Mouse (Mus musculus) adrenal gland, adult (tissue): ENCODE measurements around the gene Txnrd2.
A peak's percentile ranks its signal among the peaks of the same experiment; 100 is the strongest.

Source experiments
- DNase-seq, 2 experiments: peaks; one replicate each; pipeline ENCODE4 v3.0.0; 2022 to 2023; ENCODE audit warnings: low spot score in 1 of 2; ENCODE audit not compliant: inconsistent age in 2 of 2

The Txnrd2 gene

DNA sequence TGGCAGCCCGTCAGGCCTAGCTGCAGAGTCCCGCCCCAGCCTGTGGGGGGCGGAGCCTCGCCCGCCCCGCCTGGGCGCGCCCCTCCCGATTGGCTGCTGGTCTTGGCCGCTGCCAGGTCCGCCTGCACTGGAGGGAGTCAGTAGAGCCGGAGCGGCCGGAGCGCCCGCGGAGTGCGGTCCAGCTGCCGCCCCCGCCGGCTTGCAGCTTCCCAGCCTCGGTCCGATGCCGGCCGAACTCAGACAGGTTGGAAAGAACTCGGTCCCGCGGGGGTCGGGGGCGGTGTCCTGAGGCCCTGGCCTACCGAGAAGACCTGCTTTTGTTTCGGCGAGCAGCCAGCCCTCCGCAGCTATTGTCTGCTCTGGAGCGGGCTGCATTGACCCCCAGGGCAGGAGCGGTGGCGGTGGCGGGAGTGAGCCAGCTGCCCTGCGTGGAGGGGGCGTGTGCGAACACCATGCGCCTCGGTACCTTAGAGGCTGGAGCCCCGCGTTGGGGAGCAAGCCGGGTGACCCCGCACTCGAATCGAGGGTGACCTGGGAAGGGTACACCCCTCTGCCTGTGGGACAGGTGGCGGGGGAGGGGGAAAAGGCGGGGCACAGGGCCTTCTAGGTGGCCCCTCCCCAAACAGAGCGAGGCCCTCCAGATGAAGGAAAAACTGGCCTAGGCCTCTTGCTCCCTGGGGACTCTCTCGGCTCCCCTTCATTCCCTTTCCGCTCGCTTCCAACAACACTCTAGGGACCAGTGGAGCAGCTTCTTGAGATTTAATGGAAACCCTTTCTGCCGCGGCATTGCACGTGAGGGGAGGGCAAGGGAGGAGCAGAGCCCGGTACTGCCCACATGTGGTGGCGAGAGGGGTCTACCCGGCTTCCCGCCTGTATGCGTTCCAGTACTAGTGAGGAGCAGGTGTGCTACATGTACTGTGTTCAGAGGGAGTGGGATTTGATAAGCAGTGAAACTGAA is 33.4 kb upstream of the Txnrd2 start:
- peak; percentile 95 to 97 for DNase-seq

DNA sequence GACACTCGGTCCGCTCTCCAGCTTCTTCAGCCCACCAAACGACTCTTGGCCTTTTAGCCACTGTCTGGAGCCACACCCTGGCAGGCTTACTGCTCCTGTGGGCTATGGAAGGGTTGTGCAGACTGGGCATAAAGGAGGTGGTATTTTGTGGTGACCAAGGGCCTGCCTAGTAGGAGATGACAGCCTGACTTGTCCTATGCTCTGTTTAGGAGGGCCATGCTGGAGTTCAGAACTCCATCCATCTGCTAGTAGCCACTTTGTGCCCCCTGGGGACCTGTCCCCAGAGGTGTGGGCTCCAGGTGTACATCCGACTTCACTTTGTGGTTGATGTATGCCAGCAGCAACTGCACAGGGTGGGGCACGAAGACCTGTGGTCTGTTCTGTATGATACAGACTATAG is 32.6 kb upstream of the Txnrd2 start:
- peak in 1 of 2 experiments; percentile 27 for DNase-seq

DNA sequence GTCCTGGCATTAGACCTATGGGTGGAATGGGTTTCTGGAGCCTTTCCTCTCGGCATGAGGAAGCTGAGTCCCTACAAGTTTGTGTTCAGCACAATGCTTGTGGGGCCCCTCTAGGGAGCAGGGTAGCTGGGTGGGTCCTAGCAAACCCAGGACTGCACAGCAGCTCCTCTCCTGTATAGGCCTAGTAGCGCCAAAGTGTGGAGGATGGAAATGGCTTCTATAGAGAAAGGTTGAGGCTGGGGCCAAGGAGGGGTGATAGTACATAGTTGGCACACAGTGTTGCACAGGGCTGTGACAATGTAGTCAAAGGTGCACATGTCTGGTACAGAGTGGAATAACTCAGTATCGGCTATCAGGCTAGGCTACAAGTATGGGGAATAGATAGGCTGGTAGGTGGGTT is 32.1 kb upstream of the Txnrd2 start:
- no peak for DNase-seq

DNA sequence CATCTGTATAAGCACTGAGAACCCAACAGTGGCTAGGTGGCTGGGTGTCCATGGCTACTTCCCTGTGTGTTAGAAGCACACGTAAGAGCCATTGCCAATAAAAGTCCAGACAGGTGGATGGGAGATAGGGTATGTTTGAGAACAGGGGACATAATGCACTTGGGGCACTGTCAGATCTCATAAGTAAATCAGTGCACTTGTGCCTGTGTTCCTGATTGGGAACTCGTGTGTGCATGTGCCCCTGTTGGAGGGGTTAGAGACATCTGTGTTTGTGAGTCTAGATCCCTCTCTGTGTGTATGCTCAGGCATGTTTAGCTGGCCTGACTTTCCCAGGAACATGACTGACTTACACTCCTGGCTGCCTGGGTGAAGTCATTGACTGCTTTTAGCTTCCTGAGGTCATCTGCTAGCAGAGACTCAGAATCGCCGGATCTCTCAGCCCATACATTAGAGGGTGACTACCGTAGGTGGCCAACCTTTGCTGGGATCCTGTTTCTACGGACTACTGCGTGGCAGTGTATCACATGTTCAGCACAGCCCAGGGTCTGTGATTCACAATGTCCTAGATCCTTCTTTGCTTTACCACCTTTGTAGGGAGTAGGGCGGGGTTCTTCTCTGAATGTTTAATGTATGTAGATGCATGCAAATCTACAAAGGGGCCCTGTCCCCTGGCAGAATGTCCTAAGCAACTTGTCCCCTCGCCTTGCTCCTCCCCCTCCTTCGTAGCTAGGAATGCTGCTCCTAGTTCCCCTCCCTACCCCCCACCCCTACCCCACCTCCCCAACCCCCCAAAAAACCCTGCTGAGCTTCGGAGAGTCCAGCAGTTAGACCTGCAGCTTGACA is 31.2 kb upstream of the Txnrd2 start:
- DNase-seq = peak in 1 of 2 experiments; percentile 74

DNA sequence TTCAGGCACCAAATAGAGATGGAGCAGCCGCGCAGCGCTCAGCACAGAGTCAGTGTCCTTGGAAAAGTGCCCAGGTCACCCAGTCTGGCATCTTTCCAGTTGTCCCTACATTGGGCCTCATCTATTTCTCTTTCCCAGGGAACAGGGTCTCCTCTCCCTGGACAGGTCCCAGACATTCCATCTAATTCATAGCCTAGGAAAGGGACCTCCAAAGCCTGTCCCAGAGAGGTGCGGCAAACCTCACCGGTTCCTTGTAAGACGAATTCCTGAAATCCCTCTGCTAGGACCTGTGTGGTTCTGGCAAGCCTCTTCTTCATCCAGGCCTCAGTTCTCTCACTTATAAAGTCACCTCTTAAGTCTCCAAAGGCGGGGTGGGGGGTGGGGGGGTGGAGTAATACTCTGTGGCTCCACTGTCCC is 30.6 kb upstream of the Txnrd2 start:
- peak; percentile 90 to 95 for DNase-seq

DNA sequence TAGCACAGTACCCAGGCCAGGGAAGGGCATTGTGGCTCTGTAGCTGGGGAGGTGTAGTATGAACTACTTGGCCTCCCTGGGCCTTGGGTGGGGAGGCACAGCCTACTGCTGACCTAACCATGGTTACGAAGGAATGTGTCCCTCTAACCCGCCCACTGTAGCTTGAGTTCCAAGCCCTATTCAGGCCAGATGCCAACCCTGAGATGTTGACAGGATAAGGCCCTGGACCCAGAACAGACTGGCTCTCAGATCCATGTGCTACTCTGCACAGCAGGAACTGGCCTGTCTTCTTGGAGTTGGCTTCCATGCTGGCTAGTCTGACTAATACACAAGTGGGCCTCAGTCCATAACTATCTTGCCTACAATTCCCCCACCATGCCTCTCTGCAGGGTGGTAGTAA is 30.0 kb upstream of the Txnrd2 start:
- DNase-seq = peak; percentile 87 to 88

DNA sequence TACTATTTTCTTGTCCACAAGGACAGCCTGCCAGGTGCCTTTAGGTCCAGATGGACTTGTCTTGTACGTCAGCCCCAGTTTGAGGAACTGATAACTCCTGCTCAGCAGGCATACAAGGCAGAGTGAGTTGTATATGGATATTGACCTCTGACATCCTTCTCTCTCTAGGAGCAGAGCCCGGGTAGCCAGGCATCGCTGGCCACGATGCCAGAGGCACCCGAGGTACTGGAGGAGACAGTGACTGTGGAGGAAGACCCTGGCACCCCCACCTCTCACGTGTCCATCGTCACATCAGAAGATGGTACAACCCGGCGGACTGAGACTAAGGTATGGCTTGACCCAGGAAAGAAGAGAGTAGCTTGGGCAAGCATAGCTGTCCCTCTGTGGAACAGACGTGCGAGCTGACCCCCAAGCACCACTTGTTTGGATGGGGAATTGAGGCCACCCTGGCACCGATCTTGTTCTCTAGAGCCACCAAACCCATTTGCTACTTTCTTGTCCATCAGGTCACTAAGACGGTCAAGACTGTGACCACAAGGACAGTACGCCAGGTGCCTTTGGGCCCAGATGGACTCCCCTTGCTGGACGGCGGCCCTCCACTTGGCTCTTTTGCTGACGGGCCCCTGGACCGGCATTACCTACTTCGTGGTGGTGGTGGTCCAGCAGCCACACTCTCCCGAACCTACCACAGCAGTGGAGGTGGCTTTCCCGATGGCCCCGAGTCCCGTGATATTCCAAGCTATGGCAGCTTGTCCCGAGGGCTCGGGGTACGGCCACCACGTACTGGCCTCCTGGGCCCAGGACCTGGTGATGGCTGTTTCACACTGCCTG is 29.2 kb upstream of the Txnrd2 start:
- no peak for DNase-seq

DNA sequence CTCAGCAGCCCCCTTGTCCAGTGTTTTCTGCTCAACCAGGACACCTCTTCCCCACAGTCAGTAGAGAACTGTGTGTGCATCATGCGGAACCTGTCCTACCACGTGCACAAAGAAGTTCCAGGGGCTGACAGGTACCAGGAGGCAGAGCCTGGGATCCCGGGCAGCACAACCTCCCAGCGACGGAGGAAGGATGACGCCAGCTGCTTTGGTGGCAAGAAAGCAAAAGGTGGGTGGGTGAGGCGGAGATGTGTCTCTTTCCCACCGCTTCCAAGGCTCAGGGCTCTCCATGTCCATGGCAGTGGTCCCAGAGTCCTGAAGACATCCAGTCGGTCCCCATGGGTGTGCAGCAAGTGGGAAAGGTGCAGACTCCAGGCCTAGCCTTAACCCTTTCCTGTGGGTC is 26.2 kb upstream of the Txnrd2 start:
- DNase-seq = no peak

DNA sequence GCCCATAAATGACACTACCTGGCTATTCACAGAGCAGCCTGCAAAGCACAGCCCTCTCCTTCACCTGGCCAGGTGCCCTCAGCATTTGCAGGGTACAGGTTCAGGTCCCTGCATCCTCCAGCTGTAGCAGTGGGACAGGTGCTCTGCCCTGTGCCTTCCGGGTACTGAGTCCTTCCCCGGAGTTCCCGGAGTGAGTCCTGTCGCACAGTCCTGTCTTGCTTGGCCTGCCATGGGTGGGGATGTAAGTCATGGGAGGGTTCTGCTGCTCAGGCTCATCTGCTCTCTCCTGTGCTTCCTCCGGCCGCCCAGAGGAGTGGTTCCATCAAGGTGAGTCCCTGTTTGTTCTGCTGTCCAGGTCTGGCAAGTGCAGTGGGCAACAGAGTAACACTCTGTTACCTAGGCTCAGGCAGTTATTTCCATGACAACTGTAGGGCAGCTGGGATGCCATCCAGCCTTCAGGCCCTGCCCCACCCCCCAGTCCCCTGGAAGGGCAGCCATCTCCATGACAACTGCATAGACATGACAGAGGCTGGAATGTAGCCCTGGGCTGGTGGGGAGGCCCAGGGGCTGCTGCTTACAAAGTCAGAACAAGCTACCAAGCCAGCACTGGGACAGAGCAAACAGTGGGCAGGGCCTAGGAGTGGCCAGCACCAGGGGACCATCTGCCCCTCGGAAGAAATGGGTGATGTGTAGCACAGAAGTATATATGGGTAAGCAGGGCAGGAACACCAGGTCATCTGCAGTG is 25.5 kb upstream of the Txnrd2 start:
- DNase-seq = no peak

DNA sequence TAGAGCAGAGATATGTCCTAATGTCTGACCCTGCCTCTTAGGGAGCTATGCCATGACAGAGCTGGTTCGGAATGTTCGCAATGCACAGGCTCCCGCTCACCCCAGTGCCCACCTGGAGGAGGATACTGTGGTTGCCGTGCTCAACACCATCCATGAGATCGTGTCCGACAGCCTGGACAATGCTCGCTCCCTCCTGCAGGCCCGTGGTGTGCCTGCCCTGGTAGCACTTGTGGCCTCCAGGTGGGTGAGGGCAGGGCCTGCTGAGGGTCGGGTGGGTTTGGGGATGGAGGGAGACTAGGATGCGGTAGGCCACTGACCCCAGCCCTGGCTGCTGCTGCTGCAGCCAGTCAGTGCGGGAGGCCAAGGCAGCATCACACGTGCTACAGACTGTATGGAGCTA is 22.9 kb upstream of the Txnrd2 start:
- DNase-seq = no peak

DNA sequence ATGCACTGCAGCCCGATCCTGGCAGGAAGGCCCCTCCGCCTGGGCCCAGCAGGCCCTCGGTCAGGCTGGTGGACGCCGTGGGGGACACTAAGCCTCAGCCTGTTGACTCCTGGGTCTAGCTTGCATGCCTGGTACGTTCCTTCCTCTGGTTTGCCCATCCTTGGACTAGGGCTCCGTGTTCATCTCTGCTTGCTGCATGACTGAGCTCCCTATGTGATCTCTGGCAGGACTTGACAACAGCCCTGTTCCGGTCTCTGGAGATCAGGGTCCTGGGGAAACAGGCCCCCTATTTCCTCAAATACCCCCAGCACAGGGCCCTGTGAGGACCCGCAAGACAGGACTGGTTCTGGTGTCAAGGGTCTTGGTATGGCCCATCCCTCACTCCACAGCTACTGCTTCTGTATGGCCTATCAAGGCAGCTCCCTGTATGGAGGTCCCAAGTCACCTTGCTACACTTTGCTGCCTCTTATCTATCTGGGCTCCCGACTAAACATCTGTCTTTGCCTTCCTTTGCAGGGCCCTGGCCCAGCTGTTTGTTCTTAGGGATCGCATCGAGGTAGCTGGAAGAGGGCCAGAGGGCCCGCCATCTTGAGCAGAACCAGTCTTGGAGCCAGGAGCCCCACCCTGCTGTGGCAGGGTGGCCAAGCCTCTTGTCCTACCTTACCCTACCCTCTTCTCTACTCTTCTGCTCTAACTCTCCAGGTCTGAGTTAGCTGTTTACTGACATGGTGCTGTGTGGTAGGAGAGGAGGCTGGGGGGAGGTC is 20.9 kb upstream of the Txnrd2 start:
- peak in 1 of 2 experiments; percentile 62 for DNase-seq

DNA sequence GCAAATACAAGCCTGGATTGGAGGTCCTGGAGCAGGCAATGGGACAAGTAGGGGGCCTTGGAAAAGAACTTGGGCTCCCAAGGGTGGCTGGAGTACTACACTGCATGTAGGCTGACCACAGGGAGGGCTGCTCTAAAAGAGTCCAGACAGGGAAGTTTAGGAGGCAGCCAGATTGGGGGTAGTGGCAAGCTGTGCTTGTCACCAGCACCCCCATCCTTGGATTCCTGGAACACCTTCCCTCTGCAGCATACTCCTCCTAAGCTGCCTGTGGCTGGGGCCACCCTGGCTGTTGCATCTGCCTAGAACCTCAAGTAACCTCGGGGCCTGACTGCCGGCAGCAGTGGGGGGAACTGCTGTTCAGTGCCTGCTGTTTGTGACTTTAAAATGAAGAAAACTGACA is 20.3 kb upstream of the Txnrd2 start:
- DNase-seq = peak in 1 of 2 experiments; percentile 75

DNA sequence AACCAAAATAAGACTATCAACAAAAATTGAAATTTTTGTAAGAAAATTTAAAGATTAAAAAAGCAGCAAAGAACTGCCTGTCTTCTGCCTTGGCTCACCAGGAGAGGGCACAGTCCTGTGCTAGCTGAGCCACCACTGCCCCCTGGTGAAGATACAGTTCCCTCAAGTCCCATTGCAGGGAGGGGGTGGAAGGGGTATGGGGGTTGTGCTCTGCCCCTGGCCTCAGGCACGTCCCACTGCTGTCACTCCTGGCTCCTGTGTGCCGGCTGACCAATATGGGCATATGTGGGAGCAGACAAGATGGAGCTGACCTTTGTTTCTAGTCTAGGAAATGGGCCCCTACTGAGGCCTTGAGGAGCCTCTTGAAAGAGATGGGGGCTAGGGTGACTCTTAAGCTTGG is 19.9 kb upstream of the Txnrd2 start:
- peak; percentile 76 to 89 for DNase-seq

DNA sequence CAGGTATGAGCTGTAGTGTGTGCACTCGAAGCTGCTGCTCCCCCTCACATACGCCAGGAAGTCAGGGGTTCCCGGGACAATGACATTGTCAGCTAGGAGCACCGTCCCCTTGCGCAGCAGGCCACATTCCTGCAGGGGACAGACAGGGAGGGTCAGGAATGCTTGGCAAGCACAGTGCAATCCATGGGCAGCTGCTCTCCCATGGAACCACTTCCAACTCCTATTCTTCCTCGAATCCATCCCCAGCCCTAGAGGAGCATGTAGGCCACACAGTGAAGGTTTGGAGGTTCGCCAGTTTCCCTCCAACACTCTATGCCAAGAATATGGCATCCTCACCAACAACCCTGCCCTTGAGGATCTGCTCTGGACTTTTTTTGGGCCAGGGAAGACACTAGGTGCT is 18.3 kb upstream of the Txnrd2 start:
- DNase-seq = no peak

DNA sequence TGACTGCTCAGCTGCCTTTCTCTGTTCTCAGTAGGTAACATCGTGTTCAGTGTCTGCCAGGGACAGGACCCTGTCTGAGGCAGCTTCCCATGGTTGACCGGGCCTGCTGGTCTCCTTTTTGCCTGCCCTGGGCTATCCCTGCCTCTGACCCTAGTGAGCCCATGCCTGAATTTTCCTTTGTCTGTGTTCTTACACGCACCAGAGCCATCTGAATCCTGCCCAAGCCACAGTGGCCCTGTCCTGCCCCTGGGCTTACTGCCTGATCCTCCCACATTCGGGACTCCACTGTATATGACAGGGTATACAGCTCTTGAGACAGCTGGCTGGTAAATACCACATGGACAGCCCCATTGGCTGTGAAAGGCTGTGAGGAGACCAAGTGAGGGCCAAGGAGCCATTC is 16.4 kb upstream of the Txnrd2 start:
- DNase-seq = no peak

DNA sequence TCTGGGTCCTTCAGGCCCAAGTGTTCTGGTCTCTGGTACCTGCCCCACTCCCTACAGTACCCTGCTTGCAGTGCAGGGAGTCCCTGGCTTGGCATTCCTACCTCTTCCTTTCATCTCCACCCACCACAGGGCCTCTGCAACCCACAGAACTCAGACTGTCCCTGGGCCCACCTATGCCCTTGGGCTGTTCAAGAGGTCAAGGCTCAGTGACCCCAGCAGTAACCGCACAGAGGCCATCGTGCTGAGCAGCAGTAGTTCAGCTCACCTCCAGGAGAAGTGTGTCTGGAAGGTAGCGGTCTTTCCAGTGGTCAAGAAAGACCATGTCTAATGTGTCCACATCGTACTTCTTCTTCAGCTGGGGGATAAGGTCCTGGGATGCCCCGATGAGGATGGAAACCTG is 15.8 kb upstream of the Txnrd2 start:
- peak in 1 of 2 experiments; percentile 67 for DNase-seq

DNA sequence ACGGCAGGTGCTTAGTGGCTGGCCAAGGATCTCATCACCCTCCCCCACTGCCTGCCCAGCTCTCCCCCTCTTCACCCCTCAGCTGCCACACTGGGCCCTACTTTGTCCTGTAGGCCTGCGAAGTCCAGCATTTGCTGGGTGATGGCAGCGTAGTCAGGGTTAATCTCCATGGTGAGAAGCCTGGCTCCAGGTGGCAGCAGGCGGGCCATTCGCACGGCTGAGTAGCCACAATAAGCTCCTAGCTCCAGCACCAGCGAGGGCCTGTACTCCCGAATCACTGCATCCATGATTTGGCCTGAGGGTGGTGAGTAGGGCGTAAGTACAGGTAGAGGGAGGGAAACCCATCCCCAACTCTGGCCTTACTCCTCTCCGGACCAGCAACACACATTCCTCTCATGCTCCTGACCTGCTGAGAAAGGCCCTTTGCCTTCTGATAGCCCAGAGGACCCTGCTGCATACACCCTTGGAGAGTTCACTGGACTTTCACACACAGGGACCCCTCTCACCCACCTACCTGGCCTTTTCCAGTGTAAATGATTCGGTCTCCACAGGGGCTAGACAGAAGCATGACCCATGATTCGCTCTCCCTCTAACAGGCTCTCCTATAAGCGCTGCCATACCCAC is 15.0 kb upstream of the Txnrd2 start:
- DNase-seq = no peak

DNA sequence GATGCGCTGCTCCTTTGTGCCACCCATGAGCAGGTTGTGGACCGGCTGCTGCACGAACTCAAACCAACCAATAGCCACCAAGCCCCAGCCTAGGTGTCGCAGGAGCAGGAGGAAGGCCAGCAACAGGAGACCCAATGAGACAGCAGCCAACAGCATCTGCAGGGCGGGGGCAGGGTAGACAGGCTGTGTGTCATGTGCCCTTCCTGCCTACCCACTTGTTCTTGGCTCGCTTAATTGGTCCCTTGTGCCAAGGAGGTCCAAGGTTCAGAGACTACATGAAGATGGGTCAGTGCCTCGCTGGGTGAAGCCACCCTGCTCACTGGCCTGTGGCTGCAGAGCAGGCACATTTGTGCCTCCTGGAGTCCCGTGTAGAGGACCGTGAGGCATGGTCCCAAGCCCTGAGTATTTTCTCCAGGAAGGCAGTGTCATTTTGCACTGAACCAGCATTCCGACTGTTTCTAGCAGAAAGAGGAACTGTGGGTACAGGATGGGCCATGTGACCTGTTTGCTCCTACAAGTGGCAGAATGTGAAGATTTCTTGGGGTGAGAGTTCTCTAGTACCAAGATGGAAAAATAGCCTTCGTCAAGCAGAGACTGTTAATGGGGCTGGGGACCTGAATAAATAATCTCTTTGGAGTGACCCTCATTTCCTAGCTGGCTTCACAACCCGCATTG is 14.2 kb upstream of the Txnrd2 start:
- DNase-seq = peak; percentile 88 to 94
